Mouse (Mus musculus) midbrain, embryonic 15.5 days (tissue): ENCODE data around the gene Teddm1b. TPM values are rescaled to one million over a fixed set of nuclear protein-coding genes. Genes with fewer than 3 reads are reported as not detected.
"Not testable (repeated sequence)": the region's sequence is repeated elsewhere in the genome, so short reads cannot be mapped to it uniquely, and the experiment has no call there.

Source experiments
- ATAC-seq: fragments of 200-750 bp; cut with Nextera tagmentation; replicated peaks from 2 replicates; pipeline ENCODE4 v1.8.0; 2017; ENCODE audit warnings: moderate TSS enrichment
- H3K27ac ChIP-seq: fragments of 300-500 bp; sonication (generic); 2 replicates; pipeline ENCODE4 v1.5.1; 2015; ENCODE audit warnings: mild to moderate bottlenecking, inconsistent platforms
- H3K27me3 ChIP-seq: fragments of 300-500 bp; sonication (generic); replicated peaks from 2 replicates; pipeline ENCODE4 v1.6.1; 2015; ENCODE audit warnings: inconsistent platforms
- H3K36me3 ChIP-seq: fragments of 300-500 bp; sonication (generic); replicated peaks from 2 replicates; pipeline ENCODE4 v1.6.1; 2015; ENCODE audit warnings: inconsistent platforms
- H3K4me1 ChIP-seq: fragments of 300-500 bp; sonication (generic); 2 replicates; pipeline ENCODE4 v1.6.1; 2015; ENCODE audit warnings: inconsistent platforms
- H3K4me2 ChIP-seq: fragments of 300-500 bp; sonication (generic); 2 replicates; pipeline ENCODE4 v1.6.1; 2015; ENCODE audit warnings: inconsistent platforms, mild to moderate bottlenecking, moderate library complexity
- H3K4me3 ChIP-seq: fragments of 300-500 bp; sonication (generic); 2 replicates; pipeline ENCODE4 v1.5.1; 2015; ENCODE audit warnings: mild to moderate bottlenecking, inconsistent platforms
- H3K9ac ChIP-seq: fragments of 300-500 bp; sonication (generic); 2 replicates; pipeline ENCODE4 v1.6.1; 2015; ENCODE audit warnings: mild to moderate bottlenecking, inconsistent platforms
- H3K9me3 ChIP-seq: fragments of 300-500 bp; sonication (generic); 2 replicates; pipeline ENCODE4 v1.6.1; 2016; ENCODE audit warnings: inconsistent platforms
- WGBS: fragments of 180-500 bp; shearing (Covaris S2); methylation state at CpG from one replicate; pipeline ENCODE4 v1.1.7; 2015; ENCODE audit warnings: mixed read lengths; 5-methylcytosine and 5-hydroxymethylcytosine counted together
- polyA plus RNA-seq: library from polyadenylated mRNA; unstranded; fragments of >200 nt; fragmentation: Nextera tagmentation; extraction: Ambion mirVana; gene quantifications from 2 replicates; pipeline ENCODE4 v1.2.1, GENCODE M21; 2015

The Teddm1b gene
- 0.65 and 0.69 TPM in 2 replicates for polyA plus RNA-seq

GRCm38 (mm10) chr1:153874045-153874444 is at the start of gene Teddm1b:
Gene Teddm1b (plus strand): TSS chr1:153874345.
- no peaks in the 10 kb centered on the region for H3K9me3 ChIP-seq
- H3K4me2 ChIP-seq: no peak within 1 kb of the TSS
- H3K4me1 ChIP-seq: no peaks in the 10 kb centered on the region
- H3K27ac ChIP-seq: no peak within 1 kb of the TSS
- H3K4me3 ChIP-seq: no peak within 1 kb of the TSS
- H3K27me3 ChIP-seq: no peaks in the 10 kb centered on the region
- WGBS: 87% methylated on average over 6 of the region's 6 CpGs
- no peak for ATAC-seq
- H3K9ac ChIP-seq: no peak within 1 kb of the TSS
- H3K36me3 ChIP-seq: no peaks in the 10 kb centered on the region

- Histone ChIP-seq H3K27ac (no peak overlapping the region), H3K36me3 (no peaks in the 10 kb centered on the region), H3K9ac (no peak overlapping the region), H3K4me3 (no peak overlapping the region), H3K4me2 (no peak overlapping the region), H3K9me3 (no peaks in the 10 kb centered on the region), H3K27me3 (no peaks in the 10 kb centered on the region), H3K4me1 (no peaks in the 10 kb centered on the region)
- ATAC-seq: no peak
- 85% methylated on average over 4 of the region's 4 CpGs for WGBS
These were observed 43.4 kb upstream of the Teddm1b start for GRCm38 (mm10) chr1:153830746-153831145.

GRCm38 (mm10) chr1:153836036-153836435 is 38.1 kb upstream of the Teddm1b start:
- H3K36me3 ChIP-seq: no peaks in the 10 kb centered on the region
- no peaks in the 10 kb centered on the region for H3K9me3 ChIP-seq
- H3K4me3 ChIP-seq: no peak overlapping the region
- no peaks in the 10 kb centered on the region for H3K4me1 ChIP-seq
- H3K4me2 ChIP-seq: no peak overlapping the region
- no peak for ATAC-seq
- no peak overlapping the region for H3K27ac ChIP-seq
- H3K27me3 ChIP-seq: no peaks in the 10 kb centered on the region
- WGBS: 87% methylated on average over 4 of the region's 4 CpGs
- no peak overlapping the region for H3K9ac ChIP-seq

GRCm38 (mm10) chr1:153842121-153842740 is 31.9 kb upstream of the Teddm1b start:
- 87% methylated on average over 11 of the region's 11 CpGs for WGBS
- no peak overlapping the region for H3K4me3 ChIP-seq
- H3K27me3 ChIP-seq: no peaks in the 10 kb centered on the region
- no peaks in the 10 kb centered on the region for H3K36me3 ChIP-seq
- no peak overlapping the region for H3K9ac ChIP-seq
- no peaks in the 10 kb centered on the region for H3K9me3 ChIP-seq
- ATAC-seq: no peak
- no peaks in the 10 kb centered on the region for H3K4me1 ChIP-seq
- H3K4me2 ChIP-seq: no peak overlapping the region
- H3K27ac ChIP-seq: no peak overlapping the region

GRCm38 (mm10) chr1:153844042-153844441 is 30.1 kb upstream of the Teddm1b start, which contains the start of gene Rgsl1:
Gene Rgsl1 (minus strand): TSS chr1:153844142.
- H3K36me3 ChIP-seq: no peaks in the 10 kb centered on the region
- no peaks in the 10 kb centered on the region for H3K27me3 ChIP-seq
- no peak within 1 kb of the TSS for H3K4me2 ChIP-seq
- H3K9ac ChIP-seq: no peak within 1 kb of the TSS
- no peak within 1 kb of the TSS for H3K4me3 ChIP-seq
- no peak within 1 kb of the TSS for H3K27ac ChIP-seq
- ATAC-seq: no peak
- 96% methylated on average over 8 of the region's 8 CpGs for WGBS
- H3K9me3 ChIP-seq: no peaks in the 10 kb centered on the region
- no peaks in the 10 kb centered on the region for H3K4me1 ChIP-seq

- H3K9ac ChIP-seq: no peak overlapping the region
- H3K4me1 ChIP-seq: no peaks in the 10 kb centered on the region
- H3K4me3 ChIP-seq: no peak overlapping the region
- WGBS: 93% methylated on average over 7 of the region's 7 CpGs
- H3K36me3 ChIP-seq: no peaks in the 10 kb centered on the region
- H3K4me2 ChIP-seq: no peak overlapping the region
- no peaks in the 10 kb centered on the region for H3K27me3 ChIP-seq
- no peaks in the 10 kb centered on the region for H3K9me3 ChIP-seq
- no peak for ATAC-seq
- no peak overlapping the region for H3K27ac ChIP-seq
These were observed 27.7 kb upstream of the Teddm1b start for GRCm38 (mm10) chr1:153846420-153846819.

GRCm38 (mm10) chr1:153846867-153847266 is 27.3 kb upstream of the Teddm1b start:
- Histone ChIP-seq H3K9ac (no peak overlapping the region), H3K4me3 (no peak overlapping the region), H3K4me1 (no peaks in the 10 kb centered on the region), H3K9me3 (no peaks in the 10 kb centered on the region), H3K27ac (no peak overlapping the region), H3K36me3 (no peaks in the 10 kb centered on the region), H3K27me3 (no peaks in the 10 kb centered on the region), H3K4me2 (no peak overlapping the region)
- WGBS: 26% methylated on average over 6 of the region's 6 CpGs
- no peak for ATAC-seq

GRCm38 (mm10) chr1:153852696-153853095 is 21.4 kb upstream of the Teddm1b start:
- not testable (repeated sequence) for H3K27ac ChIP-seq, H3K4me2 ChIP-seq, H3K9me3 ChIP-seq, ATAC-seq, H3K4me3 ChIP-seq, H3K36me3 ChIP-seq, H3K27me3 ChIP-seq, H3K9ac ChIP-seq, H3K4me1 ChIP-seq
- 82% methylated on average over 7 of the region's 7 CpGs for WGBS

GRCm38 (mm10) chr1:153855946-153856345 is 18.2 kb upstream of the Teddm1b start:
- Histone ChIP-seq H3K9ac (no peak overlapping the region), H3K36me3 (no peaks in the 10 kb centered on the region), H3K4me2 (no peak overlapping the region), H3K4me3 (no peak overlapping the region), H3K27me3 (no peaks in the 10 kb centered on the region), H3K4me1 (no peaks in the 10 kb centered on the region), H3K9me3 (no peaks in the 10 kb centered on the region), H3K27ac (no peak overlapping the region)
- no peak for ATAC-seq
- WGBS: 72% methylated on average over 8 of the region's 8 CpGs

GRCm38 (mm10) chr1:153880391-153880790 is 6.2 kb downstream of the Teddm1b start:
- not testable (repeated sequence) for H3K4me1 ChIP-seq, H3K4me3 ChIP-seq, H3K9ac ChIP-seq, ATAC-seq, H3K27me3 ChIP-seq, H3K27ac ChIP-seq, H3K9me3 ChIP-seq, H3K4me2 ChIP-seq, H3K36me3 ChIP-seq
- WGBS: 96% methylated on average over 17 of the region's 17 CpGs

GRCm38 (mm10) chr1:153886024-153886633 is 12.0 kb downstream of the Teddm1b start:
- H3K36me3 ChIP-seq: no peaks in the 10 kb centered on the region
- no peak overlapping the region for H3K4me2 ChIP-seq
- H3K27me3 ChIP-seq: no peaks in the 10 kb centered on the region
- H3K9ac ChIP-seq: no peak overlapping the region
- H3K9me3 ChIP-seq: no peaks in the 10 kb centered on the region
- ATAC-seq: peak; percentile 80
- H3K4me3 ChIP-seq: no peak overlapping the region
- 0 out of 2 replicates have a peak, but pooled peaks cover 4% of the 10 kb centered on the region for H3K4me1 ChIP-seq
- H3K27ac ChIP-seq: peak overlapping the region; percentile 46
- WGBS: 33% methylated on average over 17 of the region's 17 CpGs

- Histone ChIP-seq H3K27me3 (no peaks in the 10 kb centered on the region), H3K36me3 (no peaks in the 10 kb centered on the region), H3K4me3 (no peak overlapping the region), H3K27ac (no peak overlapping the region), H3K9me3 (no peaks in the 10 kb centered on the region), H3K9ac (no peak overlapping the region), H3K4me1 (peaks cover 5% of the 10 kb centered on the region; the same call in 1 of the 2 replicates), H3K4me2 (no peak overlapping the region)
- no peak for ATAC-seq
- 95% methylated on average over 10 of the region's 10 CpGs for WGBS
These were observed 16.0 kb downstream of the Teddm1b start for GRCm38 (mm10) chr1:153890121-153890520.

GRCm38 (mm10) chr1:153891442-153891841 is 17.3 kb downstream of the Teddm1b start, which contains the start of gene Teddm1a:
Gene Teddm1a (plus strand): TSS chr1:153891742.
- Histone ChIP-seq H3K27me3 (no peaks in the 10 kb centered on the region), H3K4me1 (peaks cover 4% of the 10 kb centered on the region; the same call in 1 of the 2 replicates), H3K4me3 (no peak within 1 kb of the TSS), H3K4me2 (no peak within 1 kb of the TSS), H3K36me3 (no peaks in the 10 kb centered on the region), H3K9me3 (no peaks in the 10 kb centered on the region), H3K9ac (no peak within 1 kb of the TSS), H3K27ac (no peak within 1 kb of the TSS)
- WGBS: 80% methylated on average over 4 of the region's 4 CpGs
- ATAC-seq: no peak
